Mouse (Mus musculus) layer of hippocampus, postnatal 25 days (tissue): ENCODE results near the gene Taok3. TPM values are rescaled to one million over a fixed set of nuclear protein-coding genes. Genes with fewer than 3 reads are reported as not detected.

Source experiments
- DNase-seq, 2 experiments: peaks; one replicate each; pipeline ENCODE4 v3.0.0; 2022; ENCODE audit warnings: mixed read lengths in 2 of 2, low spot score in 1 of 2; ENCODE audit errors: extremely low spot score in 1 of 2
- total RNA-seq, 2 experiments: library from RNA; stranded (reverse); gene quantifications; 2 replicates each; pipeline ENCODE4 v1.2.3; 2021

The Taok3 gene
- total RNA-seq, 2 experiments from 2014 or later: 52.4 to 59.1 TPM

DNA sequence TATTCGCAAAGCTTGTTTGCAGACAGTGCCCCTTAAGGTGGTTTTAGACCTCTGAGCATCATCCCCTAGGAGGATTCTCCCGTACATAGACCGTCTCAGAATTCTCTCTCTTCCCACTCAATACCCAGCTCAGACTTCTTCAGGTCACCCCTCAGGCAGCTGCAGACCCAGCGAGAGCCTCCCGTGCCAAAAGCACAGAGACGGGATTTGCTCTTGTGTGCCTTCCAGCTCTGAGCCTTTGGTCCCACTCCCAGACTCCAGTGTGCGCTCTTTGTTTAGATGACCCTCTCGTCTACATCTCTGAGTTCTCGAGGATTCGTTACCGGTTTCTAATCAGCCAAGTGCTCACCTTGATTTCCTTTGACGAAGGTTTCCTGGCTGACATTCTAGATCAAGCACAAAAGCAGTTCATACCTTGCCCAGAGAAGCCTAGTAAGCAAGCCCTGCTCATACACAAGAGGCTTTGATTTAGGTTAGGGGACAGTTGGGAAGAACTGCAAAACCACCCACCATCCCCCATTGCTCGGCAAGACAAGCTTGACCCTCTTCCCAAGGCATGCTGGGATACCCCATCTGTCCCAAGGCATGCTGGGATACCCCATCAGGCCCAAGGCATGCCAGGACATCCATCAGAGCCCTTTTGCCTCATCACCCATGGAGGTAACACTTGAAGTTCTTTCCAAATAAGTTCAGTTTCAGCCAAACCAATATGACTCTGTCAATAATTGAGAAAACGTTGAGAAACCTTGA, 48.6 kb downstream of the Taok3 start:
- DNase-seq: no peak

GRCm38 (mm10) chr5:117174057-117174456, 54.1 kb downstream of the Taok3 start:
- no peak for DNase-seq

GRCm38 (mm10) chr5:117175896-117176295, 56.0 kb downstream of the Taok3 start:
- DNase-seq: no peak

DNA sequence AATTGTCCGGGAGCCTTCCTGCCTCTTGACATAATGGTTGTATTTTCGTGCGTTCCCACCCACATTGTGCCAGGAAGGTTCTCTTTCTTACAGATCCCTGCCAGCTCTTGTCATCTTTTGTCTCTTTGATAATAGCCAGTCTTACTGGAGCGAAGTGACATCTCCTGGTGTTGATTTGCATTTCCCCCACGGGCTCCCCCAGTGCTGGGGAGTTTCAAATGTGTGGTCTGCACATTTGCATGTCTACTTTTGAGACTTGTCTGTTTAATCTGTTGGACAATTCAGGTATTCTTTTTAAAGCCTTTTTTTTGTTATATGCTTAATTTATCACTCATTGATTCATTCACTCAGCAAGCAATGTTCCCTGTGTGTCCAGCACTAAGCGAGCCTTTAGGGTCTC, 58.1 kb downstream of the Taok3 start:
- DNase-seq: no peak

DNA sequence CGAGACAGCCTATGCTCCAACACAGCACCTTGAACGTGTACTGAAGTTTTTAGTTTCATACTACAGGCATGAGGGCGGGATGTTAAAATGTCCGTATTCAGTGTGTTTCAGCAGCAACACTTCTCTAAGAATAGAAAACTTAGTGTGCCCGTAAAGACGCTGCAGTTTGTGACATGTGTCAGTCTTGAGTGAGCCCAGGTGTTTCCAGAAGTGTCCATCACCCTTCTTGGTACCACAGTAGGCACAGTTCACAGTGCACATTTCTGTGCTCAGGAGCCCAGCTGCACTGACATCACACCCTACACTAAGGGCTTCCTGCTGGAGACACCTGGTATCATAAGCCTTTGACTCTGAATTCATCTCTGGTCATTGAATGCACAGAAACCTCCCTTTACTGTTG, 58.6 kb downstream of the Taok3 start:
- no peak for DNase-seq

DNA sequence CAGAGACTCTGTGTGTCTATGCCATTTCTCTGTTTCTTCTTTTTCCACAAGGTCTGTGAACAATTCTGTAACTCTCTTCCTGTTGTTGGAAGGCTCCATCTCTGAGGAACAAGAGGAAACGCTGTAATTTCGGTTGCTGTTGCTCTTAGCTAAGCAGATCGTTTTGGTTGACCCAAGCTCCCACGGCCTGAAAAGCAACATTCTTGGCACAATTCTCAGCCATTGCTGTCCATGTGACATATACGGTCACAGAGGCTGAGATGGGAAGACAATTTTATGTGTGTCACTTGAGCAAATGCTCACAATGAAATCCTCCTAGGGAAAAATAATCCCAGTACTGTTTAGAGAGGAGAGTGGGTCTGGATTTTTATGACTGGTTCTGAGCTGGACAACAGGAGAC, 62.0 kb downstream of the Taok3 start:
- DNase-seq: no peak

DNA sequence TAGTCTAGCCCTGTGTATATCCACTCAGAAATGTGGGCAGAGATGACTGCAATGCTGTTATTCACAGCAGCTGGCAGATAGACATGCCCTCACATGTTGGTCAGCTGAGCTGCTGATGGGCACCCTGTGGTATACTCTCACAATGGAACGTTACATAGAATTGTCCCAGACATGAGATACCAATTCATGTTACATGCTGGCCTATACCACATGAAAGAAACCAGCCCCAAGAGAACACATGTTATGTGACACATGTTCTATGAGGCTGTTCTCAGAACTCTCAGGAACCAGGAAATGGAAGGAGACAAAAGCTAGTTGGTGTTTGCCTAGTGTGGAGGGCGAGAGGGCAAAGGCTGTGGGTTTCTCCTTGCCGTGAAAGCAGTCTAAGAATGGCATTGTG, 62.5 kb downstream of the Taok3 start:
- DNase-seq: no peak

- no peak for DNase-seq
These were observed 64.9 kb downstream of the Taok3 start for GRCm38 (mm10) chr5:117184832-117185231.

GRCm38 (mm10) chr5:117185673-117186072, 65.7 kb downstream of the Taok3 start:
- DNase-seq: no peak

GRCm38 (mm10) chr5:117192061-117192460, 72.1 kb downstream of the Taok3 start:
- no peak for DNase-seq

GRCm38 (mm10) chr5:117193748-117194147, 73.8 kb downstream of the Taok3 start:
- DNase-seq: no peak

DNA sequence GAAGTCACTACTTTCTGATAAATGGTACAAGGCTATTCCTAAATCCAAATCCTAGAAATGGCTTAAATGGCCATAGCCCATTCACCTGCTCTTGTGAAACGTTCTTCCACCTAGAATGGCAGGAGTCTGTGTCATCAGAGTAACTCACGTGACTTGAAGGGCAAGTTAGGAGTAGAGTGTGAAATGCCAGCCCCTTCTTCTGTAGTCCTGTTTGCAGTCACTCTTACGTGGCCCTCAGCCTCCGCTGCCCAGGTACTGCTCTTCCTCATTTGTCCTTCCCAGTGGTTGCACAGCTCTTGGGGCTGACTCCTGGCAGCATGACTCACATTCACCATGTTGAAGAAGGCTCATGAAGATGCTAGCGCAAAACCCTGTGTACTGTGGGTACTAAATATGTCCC, 74.7 kb downstream of the Taok3 start:
- no peak for DNase-seq

DNA sequence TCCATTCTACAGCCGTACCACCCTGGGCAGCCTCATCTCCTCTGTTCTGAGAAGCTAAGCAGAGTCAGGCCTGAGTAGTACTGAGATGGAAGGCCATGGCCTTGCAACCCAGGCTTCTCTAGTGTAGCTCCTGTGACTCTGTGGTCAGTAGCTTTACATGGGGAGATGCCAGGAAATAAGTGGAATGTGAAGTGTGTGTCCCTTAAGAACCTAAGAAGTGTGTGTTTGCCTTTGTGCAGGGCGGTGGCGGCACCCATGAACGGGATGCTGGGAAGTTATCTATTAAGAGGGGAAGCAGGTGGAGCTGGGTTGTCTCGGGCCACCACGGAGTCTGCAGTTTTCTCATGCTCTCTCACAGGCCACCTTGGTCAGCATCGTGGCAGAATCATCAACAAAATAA, 76.6 kb downstream of the Taok3 start:
- DNase-seq: no peak

GRCm38 (mm10) chr5:117198390-117198789, 78.5 kb downstream of the Taok3 start:
- DNase-seq: no peak

DNA sequence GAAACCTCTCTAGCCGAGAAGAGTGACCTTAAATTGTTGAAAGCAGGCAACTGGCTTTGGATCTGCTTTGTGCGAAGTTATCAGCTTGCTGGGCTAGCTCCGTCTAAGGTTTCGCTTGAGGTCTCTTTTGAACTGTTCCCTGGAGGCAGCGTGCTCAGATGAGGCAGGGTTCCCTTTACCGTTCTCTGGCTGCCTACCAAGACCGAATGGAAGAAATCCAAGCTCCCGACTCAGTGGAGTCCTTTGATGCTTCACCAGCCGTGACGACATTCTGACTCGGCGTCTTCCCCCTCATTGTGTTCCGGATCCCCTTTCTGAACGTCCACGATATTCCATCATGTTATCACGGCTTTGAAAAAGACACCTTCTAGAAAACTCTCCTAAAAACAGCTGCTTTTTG, 87.4 kb downstream of the Taok3 start:
- DNase-seq: peak in 1 of 2 experiments; percentile 19

- DNase-seq: no peak
These were observed 94.1 kb downstream of the Taok3 start for GRCm38 (mm10) chr5:117214016-117214415.

GRCm38 (mm10) chr5:117231059-117231458, 111.1 kb downstream of the Taok3 start:
- DNase-seq: no peak

GRCm38 (mm10) chr5:117236540-117236939, 116.6 kb downstream of the Taok3 start:
- DNase-seq: no peak

GRCm38 (mm10) chr5:117239106-117239505, 119.2 kb downstream of the Taok3 start:
- no peak for DNase-seq

GRCm38 (mm10) chr5:117240321-117240731, 120.4 kb downstream of the Taok3 start:
- DNase-seq: peak in 1 of 2 experiments; percentile 33

DNA sequence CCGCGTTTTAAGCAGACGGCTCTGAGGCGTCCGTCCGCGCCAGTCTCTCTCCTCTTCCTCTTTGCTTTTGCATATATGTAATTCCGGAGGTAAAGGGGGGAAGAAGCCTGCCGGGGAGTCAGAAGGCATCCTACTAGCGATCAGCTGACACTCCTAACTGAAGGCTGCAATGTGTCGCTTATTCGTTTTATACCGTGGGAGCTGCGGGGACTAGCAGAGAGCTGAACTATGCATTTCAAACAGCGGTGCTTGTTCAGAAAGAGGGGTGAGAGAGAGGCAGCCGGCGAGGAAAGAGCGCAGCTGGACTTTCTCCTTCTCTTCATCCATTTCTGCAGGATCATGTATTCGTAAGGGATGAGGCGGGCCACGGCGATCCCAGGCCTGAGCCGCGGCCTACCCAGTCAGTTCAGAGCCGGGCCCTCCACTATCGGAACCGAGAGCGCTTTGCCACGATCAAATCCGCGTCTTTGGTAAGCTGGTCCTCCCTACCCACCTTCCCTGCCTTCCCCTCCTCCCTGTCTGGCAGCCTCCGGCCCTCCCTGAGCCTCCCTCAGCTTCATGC, 120.9 kb downstream of the Taok3 start:
- peak; percentile 52 to 55 for DNase-seq

GRCm38 (mm10) chr5:117241935-117242531, 122.1 kb downstream of the Taok3 start:
- DNase-seq: peak; percentile 53 to 54
